Mouse (Mus musculus) C2C12 (cell line): ENCODE data around the gene Large1.

Experiments
- CEBPB ChIP-seq: IDR thresholded peaks from one replicate; pipeline ENCODE4 v1.6.1; 2011; ENCODE audit warnings: low read depth, mild to moderate bottlenecking, control low read depth, moderate library complexity
- CTCF ChIP-seq: IDR thresholded peaks from one replicate; pipeline ENCODE4 v1.5.1; 2011; ENCODE audit not compliant: control insufficient read depth, insufficient read depth, insufficient read length
- MAX ChIP-seq: IDR thresholded peaks from one replicate; pipeline ENCODE4 v1.6.1; 2011; ENCODE audit warnings: mild to moderate bottlenecking, control low read depth
- MYOD1 ChIP-seq: IDR thresholded peaks from one replicate; pipeline ENCODE4 v1.6.1; 2011; ENCODE audit warnings: low read depth; ENCODE audit not compliant: control insufficient read depth, insufficient read length
- MYOG ChIP-seq: IDR thresholded peaks from one replicate; pipeline ENCODE4 v1.6.1; 2011; ENCODE audit not compliant: control insufficient read depth, insufficient read length; ENCODE audit errors: extremely low read depth

DNA sequence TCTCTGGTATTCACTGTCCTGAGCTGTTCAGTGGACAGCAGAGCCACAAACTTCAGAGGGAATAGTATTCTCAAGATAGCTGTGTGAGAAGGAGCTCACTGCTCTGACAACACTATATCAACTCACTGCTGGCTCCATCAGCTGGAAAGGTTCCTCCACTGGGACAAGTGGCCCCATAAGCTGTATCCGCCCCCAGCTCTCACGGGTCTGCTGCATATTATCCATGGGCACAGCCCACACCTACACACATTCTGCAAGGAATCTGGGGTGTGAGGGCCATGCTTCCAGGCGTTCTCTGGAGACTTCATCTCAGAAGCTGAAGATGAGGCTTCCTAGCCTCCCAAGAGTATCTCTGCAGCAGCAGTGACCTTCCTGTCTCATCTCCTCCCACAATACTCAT lies 50.4 kb downstream of the Large1 start:
- TF ChIP-seq CTCF (no peak), MAX (no peak), MYOG (no peak), CEBPB (no peak), MYOD1 (no peak)
